ENCODE assay signal across 2 mouse cellular contexts in the genomic region with DNA sequence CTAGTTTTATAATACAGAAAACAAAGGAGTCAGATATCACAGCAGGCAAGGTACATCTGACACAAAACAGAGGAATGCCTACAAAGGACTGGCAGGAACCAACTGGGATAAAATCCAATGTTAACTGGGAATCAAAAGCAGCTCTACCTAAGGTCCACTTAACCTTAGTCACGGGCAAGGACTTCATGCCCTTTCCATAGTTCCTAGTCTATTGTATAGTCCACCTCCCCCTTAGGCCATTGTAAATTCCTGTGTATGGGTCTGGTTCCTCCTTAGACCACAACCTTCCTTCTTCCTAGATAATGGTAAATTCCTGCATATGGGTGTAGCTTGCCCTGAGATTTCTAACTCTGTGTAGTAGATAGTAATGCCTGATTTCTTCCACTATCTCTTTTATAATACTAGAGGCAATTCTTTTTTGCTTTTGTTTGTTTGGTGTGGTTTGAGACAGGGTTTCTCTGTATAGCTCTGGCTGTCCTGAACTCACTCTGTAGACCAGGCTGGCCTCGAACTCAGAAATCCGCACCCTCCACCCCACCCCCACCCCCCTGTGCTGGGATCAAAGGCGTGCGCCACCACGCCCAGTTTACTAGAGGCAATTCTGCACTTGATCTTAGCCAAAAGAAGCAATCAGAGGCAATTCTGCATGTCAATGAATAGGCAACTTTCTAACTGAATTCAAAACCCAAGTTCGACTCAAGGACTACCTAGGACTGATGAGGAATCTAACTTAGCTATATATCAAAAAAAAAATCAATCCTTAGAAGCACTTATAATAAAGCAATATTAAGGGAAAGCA. TPM values are rescaled to one million over a fixed set of nuclear protein-coding genes. Genes with fewer than 3 reads are reported as not detected.
"Had no signal": no experiment of that assay in that cellular context is flagged by ENCODE, and none has a peak within 500 bp of the region (broad histone marks: within the 10 kb centered on the region; RNA-seq: fewer than 3 reads in every experiment).

No protein-coding gene starts in this region.

RNA-seq across cellular contexts. Expression of a gene that starts 22.4 kb away (rescaled TPM):
- polyA plus RNA-seq: neural tube, embryonic 14.5 days; stomach, embryonic 14.5 days had no signal
